Mouse (Mus musculus) lung, embryonic 14.5 days (tissue): ENCODE measurements around the gene Alg1. TPM values are rescaled to one million over a fixed set of nuclear protein-coding genes. Genes with fewer than 3 reads are reported as not detected.

Experiments used
- ATAC-seq: fragments of 200-750 bp; cut with Nextera tagmentation; 2 replicates; pipeline ENCODE4 v1.8.0; 2017; ENCODE audit warnings: mild to moderate bottlenecking, moderate TSS enrichment, moderate library complexity; ENCODE audit not compliant: insufficient read depth
- DNase-seq: peaks from one replicate; pipeline ENCODE4 v3.0.0-alpha.2; 2015
- H3K27ac ChIP-seq: fragments of 300-500 bp; sonication (generic); 2 replicates; pipeline ENCODE4 v1.5.1; 2014; ENCODE audit warnings: low read depth, mild to moderate bottlenecking, moderate library complexity
- H3K27me3 ChIP-seq: fragments of 300-500 bp; sonication (generic); 2 replicates; pipeline ENCODE4 v1.6.1; 2014; ENCODE audit warnings: low read length, control low read depth; ENCODE audit not compliant: insufficient read depth
- H3K36me3 ChIP-seq: fragments of 300-500 bp; sonication (generic); 2 replicates; pipeline ENCODE4 v1.6.1; 2014; ENCODE audit warnings: control low read depth; ENCODE audit not compliant: insufficient read depth
- H3K4me1 ChIP-seq: fragments of 300-500 bp; sonication (generic); 2 replicates; pipeline ENCODE4 v1.6.1; 2014; ENCODE audit warnings: antibody characterized with exemption, control low read depth; ENCODE audit not compliant: insufficient read depth
- H3K4me2 ChIP-seq: fragments of 300-500 bp; sonication (generic); 2 replicates; pipeline ENCODE4 v1.6.1; 2014; ENCODE audit warnings: mild to moderate bottlenecking
- H3K4me3 ChIP-seq: fragments of 300-500 bp; sonication (generic); 2 replicates; pipeline ENCODE4 v1.5.1; 2014; ENCODE audit warnings: low read depth, low read length
- H3K9ac ChIP-seq: fragments of 300-500 bp; sonication (generic); 2 replicates; pipeline ENCODE4 v1.6.1; 2014
- H3K9me3 ChIP-seq: fragments of 300-500 bp; sonication (generic); 2 replicates; pipeline ENCODE4 v1.6.1; 2016; ENCODE audit warnings: low read depth, low read length, control low read depth
- CTCF ChIP-seq: IDR thresholded peaks from 2 replicates; pipeline ENCODE4 v1.5.1; 2016; ENCODE audit warnings: antibody characterized with exemption, low read depth
- WGBS: fragments of 180-500 bp; shearing (Covaris S2); extraction: QIAGEN DNeasy Blood & Tissue Kit; methylation state at CpG from one replicate; pipeline ENCODE4 v1.1.7; 2014; 5-methylcytosine and 5-hydroxymethylcytosine counted together
- polyA plus RNA-seq: library from polyadenylated mRNA; unstranded; fragments of >200 nt; fragmentation: Nextera tagmentation; extraction: Ambion mirVana; gene quantifications from 2 replicates; pipeline ENCODE4 v1.2.1, GENCODE M21; 2014

The Alg1 gene
- polyA plus RNA-seq: 32.0 and 32.9 TPM in 2 replicates

DNA sequence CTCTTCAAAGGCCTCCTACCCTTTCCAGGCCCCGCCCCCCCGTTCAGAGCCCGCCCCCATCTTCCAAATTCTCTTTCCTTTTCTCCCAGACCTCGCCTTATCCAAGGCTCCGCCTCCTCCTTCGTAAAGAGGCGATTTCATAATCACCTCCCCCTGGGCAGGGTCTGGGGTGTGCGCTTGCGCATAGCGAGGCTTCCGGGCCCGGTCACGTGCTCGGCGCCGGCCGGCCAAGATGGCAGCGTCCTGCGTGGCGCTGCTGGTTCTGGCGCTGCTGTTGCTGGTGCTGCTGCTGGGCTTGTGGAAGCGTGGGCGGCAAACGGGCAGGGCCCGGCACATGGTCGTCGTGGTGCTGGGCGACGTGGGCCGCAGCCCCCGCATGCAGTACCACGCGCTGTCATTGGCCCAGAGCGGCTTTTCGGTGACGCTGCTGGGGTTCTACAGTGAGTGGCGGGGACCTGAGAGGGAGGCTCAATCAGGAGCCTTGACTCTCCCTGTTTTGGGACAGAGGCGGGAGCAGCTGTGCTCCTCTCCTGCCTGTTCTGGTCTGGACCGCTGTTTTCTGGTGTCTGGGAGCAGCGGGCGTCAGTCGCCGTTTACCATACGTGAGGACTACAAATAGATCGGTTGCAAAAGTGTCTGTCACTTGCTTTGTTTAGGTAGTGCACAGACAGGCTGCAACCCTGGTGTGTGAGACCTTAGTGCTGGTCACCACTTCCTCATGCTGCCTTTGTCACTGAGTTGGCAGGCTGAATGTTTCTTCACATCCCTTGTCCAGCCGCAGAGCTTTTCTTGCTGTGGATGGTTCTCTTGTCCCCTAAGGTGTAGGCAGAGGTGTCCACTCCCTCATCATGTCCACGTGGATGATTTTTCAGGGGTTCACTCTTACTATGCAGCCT lies at the start of gene Alg1:
Gene Alg1 (plus strand): TSS at position 204 of the 896 bp plus-strand sequence.
- peak within 1 kb of the TSS; percentile 58 for H3K27ac ChIP-seq
- H3K4me2 ChIP-seq: peak within 1 kb of the TSS; percentile 91
- no peaks in the 10 kb centered on the region for H3K4me1 ChIP-seq
- peak; percentile 98 for DNase-seq
- peak; percentile 95 for ATAC-seq
- no peak for TF ChIP-seq CTCF
- H3K36me3 ChIP-seq: peaks cover 9% of the 10 kb centered on the region
- peak within 1 kb of the TSS; percentile 84 for H3K4me3 ChIP-seq
- H3K9ac ChIP-seq: peak within 1 kb of the TSS; percentile 69
- no peaks in the 10 kb centered on the region for H3K27me3 ChIP-seq
- no peaks in the 10 kb centered on the region for H3K9me3 ChIP-seq
- WGBS: 2% methylated on average over 47 of the region's 47 CpGs

DNA sequence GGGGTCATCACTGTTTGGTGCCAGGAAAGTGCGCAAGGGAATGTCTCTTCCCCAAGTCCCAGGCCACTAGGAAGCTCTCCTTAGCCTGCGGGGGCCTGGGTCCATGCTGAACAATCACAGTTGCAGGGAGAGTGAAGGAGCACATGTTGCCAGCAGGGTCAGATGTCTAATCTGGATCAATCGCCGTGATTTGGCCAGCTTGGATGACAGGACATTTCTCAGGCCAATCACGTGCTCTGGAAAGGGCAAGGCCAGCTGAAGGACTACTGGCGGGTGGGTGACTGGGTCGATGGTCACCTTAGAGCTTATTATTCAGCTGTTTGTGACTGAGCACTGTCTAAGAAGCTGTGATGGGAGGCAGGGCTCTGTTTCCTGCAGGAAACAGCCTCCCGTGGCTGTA lies 49.3 kb upstream of the Alg1 start:
- Histone ChIP-seq H3K27me3 (no peaks in the 10 kb centered on the region), H3K4me2 (no peak overlapping the region)
- ATAC-seq: no peak

DNA sequence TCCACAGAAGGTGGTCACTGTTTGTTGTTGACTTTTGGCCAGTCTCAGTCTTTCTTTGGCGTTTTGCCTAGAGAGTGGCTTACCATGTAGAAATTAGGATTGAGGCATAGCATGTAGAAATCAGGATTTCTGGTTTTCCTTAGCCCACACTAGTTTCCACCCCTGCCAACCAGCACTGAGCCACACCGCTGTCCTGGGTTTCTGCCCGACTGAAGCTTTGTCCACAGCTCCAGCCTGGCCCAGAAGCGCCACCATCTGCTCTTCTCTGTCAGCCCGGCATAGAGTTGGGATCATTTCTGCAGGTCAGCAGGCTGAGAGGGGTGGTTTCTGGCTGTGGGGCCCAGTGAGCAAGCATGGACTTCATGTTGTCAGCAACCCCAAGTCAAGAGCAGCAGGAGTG lies 48.5 kb upstream of the Alg1 start:
- DNase-seq (no peak), ATAC-seq (no peak)
- no peak overlapping the region for H3K9ac ChIP-seq
- no peak overlapping the region for H3K4me3 ChIP-seq
- H3K27me3 ChIP-seq: no peaks in the 10 kb centered on the region
- no peak overlapping the region for H3K27ac ChIP-seq
- no peaks in the 10 kb centered on the region for H3K9me3 ChIP-seq
- no peak overlapping the region for H3K4me2 ChIP-seq
- H3K4me1 ChIP-seq: no peaks in the 10 kb centered on the region
- no peak for TF ChIP-seq CTCF
- no peaks in the 10 kb centered on the region for H3K36me3 ChIP-seq
- 80% methylated on average over 5 of the region's 5 CpGs for WGBS

More for the DNA sequence above, 49.3 kb upstream of the Alg1 start:
- no peak overlapping the region for H3K27ac ChIP-seq
- H3K9me3 ChIP-seq: no peaks in the 10 kb centered on the region
- no peak for DNase-seq
- no peaks in the 10 kb centered on the region for H3K4me1 ChIP-seq
- no peak for TF ChIP-seq CTCF
- H3K4me3 ChIP-seq: no peak overlapping the region
- H3K9ac ChIP-seq: no peak overlapping the region
- no peaks in the 10 kb centered on the region for H3K36me3 ChIP-seq
- 55% methylated on average over 8 of the region's 8 CpGs for WGBS

DNA sequence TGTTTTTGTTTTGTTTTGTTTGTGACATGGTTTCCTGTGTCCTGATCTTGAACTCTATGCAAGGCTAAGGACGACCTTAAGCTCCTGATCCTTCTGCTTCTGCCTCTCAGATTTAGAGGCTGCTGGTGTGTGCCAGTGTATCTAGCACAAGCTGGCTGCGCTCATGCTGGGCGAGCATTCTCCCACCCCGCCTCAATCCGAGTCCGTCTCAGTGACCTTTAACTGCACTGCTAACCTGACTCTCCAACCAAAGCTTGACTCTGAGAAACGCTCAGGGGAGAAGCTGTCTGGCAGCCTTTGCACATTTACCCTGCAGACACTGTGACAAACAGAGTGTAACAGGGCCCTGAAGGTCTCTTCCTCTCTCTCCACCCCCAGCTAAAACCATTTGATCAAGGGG lies 47.7 kb upstream of the Alg1 start:
- no peaks in the 10 kb centered on the region for H3K9me3 ChIP-seq
- no peak overlapping the region for H3K9ac ChIP-seq
- no peak for DNase-seq
- no peak overlapping the region for H3K27ac ChIP-seq
- ATAC-seq: no peak
- H3K4me3 ChIP-seq: no peak overlapping the region
- 51% methylated on average over 7 of the region's 7 CpGs for WGBS
- H3K27me3 ChIP-seq: no peaks in the 10 kb centered on the region
- TF ChIP-seq CTCF: no peak
- no peak overlapping the region for H3K4me2 ChIP-seq
- no peaks in the 10 kb centered on the region for H3K36me3 ChIP-seq
- H3K4me1 ChIP-seq: no peaks in the 10 kb centered on the region

DNA sequence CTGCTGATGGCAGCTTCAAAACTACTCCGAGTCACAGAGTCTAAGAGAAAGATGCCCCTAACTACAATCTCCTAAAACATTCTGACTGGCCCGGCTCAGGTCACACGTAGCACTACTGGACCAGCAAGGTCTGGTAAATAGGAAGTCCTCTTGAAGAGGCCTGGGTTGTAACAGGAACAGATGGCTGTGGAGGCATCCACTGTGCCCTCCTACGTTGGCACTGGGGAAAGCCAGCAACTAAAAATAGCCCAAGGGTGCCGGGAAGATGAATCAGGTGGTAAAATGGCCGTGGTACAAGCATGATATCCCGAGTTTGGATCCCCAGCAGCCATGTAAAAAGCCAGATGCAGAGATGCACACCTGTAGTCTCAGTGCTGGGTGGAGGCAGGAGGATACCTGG lies 47.2 kb upstream of the Alg1 start:
- Histone ChIP-seq H3K9me3 (no peaks in the 10 kb centered on the region), H3K4me1 (no peaks in the 10 kb centered on the region), H3K27ac (no peak overlapping the region), H3K36me3 (no peaks in the 10 kb centered on the region), H3K9ac (no peak overlapping the region), H3K27me3 (no peaks in the 10 kb centered on the region), H3K4me3 (no peak overlapping the region), H3K4me2 (no peak overlapping the region)
- no peak for TF ChIP-seq CTCF
- 61% methylated on average over 7 of the region's 7 CpGs for WGBS
- DNase-seq (no peak), ATAC-seq (no peak)

DNA sequence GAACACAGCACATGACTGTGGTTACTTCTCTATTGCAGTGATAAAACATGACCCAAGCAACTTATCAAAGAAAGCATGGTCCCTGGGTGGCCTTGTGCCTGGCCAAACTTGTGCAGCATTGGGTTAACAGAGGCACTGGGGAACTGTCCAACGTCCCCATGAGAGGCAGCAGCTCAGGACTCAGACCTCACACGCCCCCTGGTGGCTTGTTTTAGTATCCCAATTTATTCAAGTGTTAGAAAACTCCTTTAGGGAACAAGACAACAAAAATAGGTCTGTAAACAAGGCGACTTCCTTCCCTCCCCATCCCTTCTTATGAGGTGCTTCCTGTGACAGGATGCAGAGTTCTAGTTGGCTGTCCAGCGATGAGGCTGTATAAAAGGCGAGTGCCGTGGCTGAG lies 38.3 kb upstream of the Alg1 start:
- no peak overlapping the region for H3K9ac ChIP-seq
- H3K9me3 ChIP-seq: no peaks in the 10 kb centered on the region
- 24% methylated on average over 6 of the region's 6 CpGs for WGBS
- TF ChIP-seq CTCF: peak; percentile 83
- H3K4me2 ChIP-seq: no peak overlapping the region
- no peak overlapping the region for H3K27ac ChIP-seq
- DNase-seq (peak; percentile 83), ATAC-seq (no peak)
- peaks cover 4% of the 10 kb centered on the region; the same call in 1 of the 2 replicates for H3K36me3 ChIP-seq
- no peak overlapping the region for H3K4me3 ChIP-seq
- H3K27me3 ChIP-seq: no peaks in the 10 kb centered on the region
- no peaks in the 10 kb centered on the region for H3K4me1 ChIP-seq

DNA sequence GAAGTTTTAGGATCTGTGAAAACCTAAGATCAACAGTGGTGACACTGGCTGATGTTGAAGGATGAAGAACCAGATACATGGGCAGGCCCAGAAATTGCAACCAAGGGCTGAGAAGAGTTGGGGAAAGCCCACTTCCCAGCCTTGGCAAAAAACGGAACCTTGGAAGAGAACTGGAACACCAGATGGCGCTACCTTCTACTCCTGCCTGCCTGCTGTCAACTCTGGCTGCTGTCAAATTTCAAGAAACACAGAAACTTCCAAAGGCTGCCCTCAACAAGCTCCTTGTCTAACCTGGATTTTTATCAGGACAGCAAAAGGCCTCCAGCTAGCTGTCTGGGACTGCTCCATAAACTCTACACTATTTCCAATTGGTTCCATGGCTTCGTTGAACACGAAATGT lies 30.7 kb upstream of the Alg1 start:
- peak; percentile 74 for TF ChIP-seq CTCF
- DNase-seq: peak; percentile 84
- 9% methylated on average over 4 of the region's 4 CpGs for WGBS
- no peak for ATAC-seq
- H3K4me2 ChIP-seq: peak overlapping the region; percentile 98
- no peaks in the 10 kb centered on the region for H3K27me3 ChIP-seq
- H3K36me3 ChIP-seq: peaks cover 4% of the 10 kb centered on the region; the same call in 1 of the 2 replicates
- H3K4me3 ChIP-seq: peak overlapping the region; percentile 86
- H3K9me3 ChIP-seq: no peaks in the 10 kb centered on the region
- no peak overlapping the region for H3K27ac ChIP-seq
- H3K4me1 ChIP-seq: 0 out of 2 replicates have a peak, but pooled peaks cover 3% of the 10 kb centered on the region
- H3K9ac ChIP-seq: no peak overlapping the region
